Mouse (Mus musculus) lung, adult 2 months (tissue): ENCODE data around the gene Zfp710.

ENCODE experiments used
- CTCF ChIP-seq: fragments of 200-500 bp; IDR thresholded peaks from 2 replicates; pipeline ENCODE4 v1.5.1; 2011; ENCODE audit warnings: mild to moderate bottlenecking, low read length, control low read depth; ENCODE audit not compliant: insufficient read depth
- POLR2A ChIP-seq: fragments of 200-500 bp; IDR thresholded peaks from 2 replicates; pipeline ENCODE4 v1.6.1; 2011; ENCODE audit warnings: low read depth, mild to moderate bottlenecking, control low read depth, low read length, borderline replicate concordance; ENCODE audit errors: extremely low read depth

- no peak for TF ChIP-seq CTCF
- no peak for TF ChIP-seq POLR2A
Observed at GRCm38 (mm10) chr7:80030486-80030885, 5.9 kb downstream of the Zfp710 start.
